Mouse (Mus musculus): ENCODE measurements around the gene Chchd5. TPM values are rescaled to one million over a fixed set of nuclear protein-coding genes. Genes with fewer than 3 reads are reported as not detected.

Gene Chchd5
- polyA plus RNA-seq, 1 experiment from 2014 or later, result 23.8 TPM

- H3K4me2 ChIP-seq (ENCODE audit: low read length), result no peak overlapping the region
- H3K4me3 ChIP-seq (ENCODE audit: control insufficient read depth in 1 of 2, insufficient read depth in 1 of 2, low read depth in 1 of 2, low read length in 2 of 2), result no peak overlapping the region
- no peak for ATAC-seq (ENCODE audit: insufficient number of reproducible peaks, insufficient read depth, low FRiP score, low read depth)
- no peak overlapping the region for H3K27ac ChIP-seq (replicated peaks in 1 of 2; ENCODE audit: control insufficient read depth in 1 of 2, insufficient read depth in 1 of 2, low read depth in 2 of 2, low read length in 2 of 2)
- H3K4me1 ChIP-seq (ENCODE audit: control insufficient read depth in 2 of 2, insufficient read depth in 2 of 2, low read length in 2 of 2), result no peaks in the 10 kb centered on the region
- no peaks in the 10 kb centered on the region for H3K27me3 ChIP-seq (ENCODE audit: control insufficient read depth, insufficient read depth, low read length)
- no peak overlapping the region for H3K9ac ChIP-seq (ENCODE audit: low read length)
- no peaks in the 10 kb centered on the region for H3K36me3 ChIP-seq (ENCODE audit: control insufficient read depth, insufficient read depth, low read length)
- H3K9me3 ChIP-seq (ENCODE audit: control insufficient read depth, low read length), result no peaks in the 10 kb centered on the region
- WGBS, result 88% methylated on average over 9 of the region's 9 CpGs
Measured at GRCm38 (mm10) chr2:129151111-129151510, 21.6 kb downstream of the Chchd5 start.

GRCm38 (mm10) chr2:129152751-129153150 is 23.3 kb downstream of the Chchd5 start:
- Histone ChIP-seq H3K4me3 (ENCODE audit: control insufficient read depth in 1 of 2, insufficient read depth in 1 of 2, low read depth in 1 of 2, low read length in 2 of 2) (no peak overlapping the region), H3K9ac (ENCODE audit: low read length) (no peak overlapping the region), H3K9me3 (ENCODE audit: control insufficient read depth, low read length) (no peaks in the 10 kb centered on the region), H3K4me1 (ENCODE audit: control insufficient read depth in 2 of 2, insufficient read depth in 2 of 2, low read length in 2 of 2) (no peaks in the 10 kb centered on the region), H3K27me3 (ENCODE audit: control insufficient read depth, insufficient read depth, low read length) (no peaks in the 10 kb centered on the region), H3K27ac (replicated peaks in 1 of 2; ENCODE audit: control insufficient read depth in 1 of 2, insufficient read depth in 1 of 2, low read depth in 2 of 2, low read length in 2 of 2) (no peak overlapping the region), H3K36me3 (ENCODE audit: control insufficient read depth, insufficient read depth, low read length) (no peaks in the 10 kb centered on the region), H3K4me2 (ENCODE audit: low read length) (no peak overlapping the region)
- WGBS, result 72% methylated on average over 1 of the region's 1 CpGs
- ATAC-seq (ENCODE audit: insufficient number of reproducible peaks, insufficient read depth, low FRiP score, low read depth), result no peak

- Histone ChIP-seq H3K9me3 (ENCODE audit: control insufficient read depth, low read length) (0 out of 2 replicates have a peak, but pooled peaks cover 7% of the 10 kb centered on the region), H3K4me2 (ENCODE audit: low read length) (no peak overlapping the region), H3K36me3 (ENCODE audit: control insufficient read depth, insufficient read depth, low read length) (no peaks in the 10 kb centered on the region), H3K4me3 (ENCODE audit: control insufficient read depth in 1 of 2, insufficient read depth in 1 of 2, low read depth in 1 of 2, low read length in 2 of 2) (no peak overlapping the region), H3K27me3 (ENCODE audit: control insufficient read depth, insufficient read depth, low read length) (no peaks in the 10 kb centered on the region), H3K27ac (replicated peaks in 1 of 2; ENCODE audit: control insufficient read depth in 1 of 2, insufficient read depth in 1 of 2, low read depth in 2 of 2, low read length in 2 of 2) (no peak overlapping the region), H3K4me1 (ENCODE audit: control insufficient read depth in 2 of 2, insufficient read depth in 2 of 2, low read length in 2 of 2) (peaks cover 4 to 10% of the 10 kb centered on the region in 2 experiments; a peak in 2 of 4 replicates), H3K9ac (ENCODE audit: low read length) (no peak overlapping the region)
- 60% methylated on average over 5 of the region's 5 CpGs for WGBS
- ATAC-seq (ENCODE audit: insufficient number of reproducible peaks, insufficient read depth, low FRiP score, low read depth), result no peak
Measured at GRCm38 (mm10) chr2:129164815-129165214, 35.3 kb downstream of the Chchd5 start.

DNA sequence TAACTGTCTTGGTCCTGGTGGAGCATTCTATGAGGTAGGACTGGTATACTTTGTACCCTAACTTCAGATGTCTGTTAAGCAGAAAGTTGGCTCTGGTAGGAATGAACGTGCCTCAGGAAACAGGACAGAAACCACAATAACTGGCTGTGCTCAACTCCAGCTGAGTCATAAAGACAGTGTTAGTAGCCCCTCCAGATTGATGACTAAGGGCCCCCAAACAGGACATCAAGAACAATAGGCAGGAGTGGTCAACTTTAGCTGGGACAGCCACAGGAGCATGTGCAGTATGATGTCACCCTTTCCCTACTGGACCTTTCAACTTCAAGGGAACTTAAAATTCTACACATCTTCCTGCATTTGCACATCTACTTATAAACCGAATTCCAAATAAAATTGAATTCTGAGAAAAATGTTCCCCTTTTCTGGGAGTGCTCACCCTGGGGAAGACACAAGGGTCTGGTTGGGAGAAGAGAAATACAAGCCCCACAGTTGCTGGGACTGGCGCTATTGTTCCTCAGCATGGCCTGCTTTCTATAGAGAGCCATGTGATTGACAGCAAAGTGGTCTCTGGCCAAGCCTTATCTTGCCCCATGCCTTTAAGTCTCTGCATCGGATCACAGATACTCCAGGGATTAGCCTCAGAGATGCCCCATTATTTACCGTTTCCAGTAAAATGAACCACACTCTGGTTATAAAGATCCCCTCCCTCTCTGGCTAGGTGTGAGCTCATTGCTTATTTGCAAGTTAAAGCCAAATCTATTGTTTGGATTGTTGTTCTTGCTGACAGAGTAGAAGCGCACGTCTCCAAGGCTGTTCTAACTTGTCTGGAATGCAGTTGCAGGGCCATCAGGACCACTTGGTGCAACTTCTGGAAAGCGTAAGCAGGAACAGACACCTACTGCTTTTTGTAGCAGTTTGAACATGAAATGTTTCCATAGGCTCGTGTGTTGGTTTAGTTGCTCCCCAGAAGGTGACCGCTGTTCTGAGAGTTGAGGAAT is 37.3 kb downstream of the Chchd5 start:
- no peaks in the 10 kb centered on the region for H3K36me3 ChIP-seq (ENCODE audit: control insufficient read depth, insufficient read depth, low read length)
- WGBS, result 31% methylated on average over 10 of the region's 10 CpGs
- H3K4me2 ChIP-seq (ENCODE audit: low read length), result no peak overlapping the region
- no peaks in the 10 kb centered on the region for H3K27me3 ChIP-seq (ENCODE audit: control insufficient read depth, insufficient read depth, low read length)
- peaks cover 4 to 10% of the 10 kb centered on the region in 2 experiments; a peak in 2 of 4 replicates for H3K4me1 ChIP-seq (ENCODE audit: control insufficient read depth in 2 of 2, insufficient read depth in 2 of 2, low read length in 2 of 2)
- H3K27ac ChIP-seq (replicated peaks in 1 of 2; ENCODE audit: control insufficient read depth in 1 of 2, insufficient read depth in 1 of 2, low read depth in 2 of 2, low read length in 2 of 2), result peak overlapping the region; percentile 48 to 51
- H3K9me3 ChIP-seq (ENCODE audit: control insufficient read depth, low read length), result 0 out of 2 replicates have a peak, but pooled peaks cover 7% of the 10 kb centered on the region
- H3K9ac ChIP-seq (ENCODE audit: low read length), result no peak overlapping the region
- ATAC-seq (ENCODE audit: insufficient number of reproducible peaks, insufficient read depth, low FRiP score, low read depth), result peak; percentile 66
- H3K4me3 ChIP-seq (ENCODE audit: control insufficient read depth in 1 of 2, insufficient read depth in 1 of 2, low read depth in 1 of 2, low read length in 2 of 2), result no peak overlapping the region

- Histone ChIP-seq H3K4me3 (ENCODE audit: control insufficient read depth in 1 of 2, insufficient read depth in 1 of 2, low read depth in 1 of 2, low read length in 2 of 2) (no peak overlapping the region), H3K27me3 (ENCODE audit: control insufficient read depth, insufficient read depth, low read length) (no peaks in the 10 kb centered on the region), H3K27ac (replicated peaks in 1 of 2; ENCODE audit: control insufficient read depth in 1 of 2, insufficient read depth in 1 of 2, low read depth in 2 of 2, low read length in 2 of 2) (no peak overlapping the region), H3K36me3 (ENCODE audit: control insufficient read depth, insufficient read depth, low read length) (no peaks in the 10 kb centered on the region), H3K9me3 (ENCODE audit: control insufficient read depth, low read length) (0 out of 2 replicates have a peak, but pooled peaks cover 1% of the 10 kb centered on the region), H3K9ac (ENCODE audit: low read length) (no peak overlapping the region), H3K4me2 (ENCODE audit: low read length) (peak overlapping the region; percentile 34), H3K4me1 (ENCODE audit: control insufficient read depth in 2 of 2, insufficient read depth in 2 of 2, low read length in 2 of 2) (0 out of 4 replicates have a peak, but pooled peaks cover 0 to 3% of the 10 kb centered on the region in 2 experiments)
- WGBS, result 45% methylated on average over 10 of the region's 10 CpGs
- ATAC-seq (ENCODE audit: insufficient number of reproducible peaks, insufficient read depth, low FRiP score, low read depth), result no peak
Measured at GRCm38 (mm10) chr2:129173386-129173785, 43.9 kb downstream of the Chchd5 start.

DNA sequence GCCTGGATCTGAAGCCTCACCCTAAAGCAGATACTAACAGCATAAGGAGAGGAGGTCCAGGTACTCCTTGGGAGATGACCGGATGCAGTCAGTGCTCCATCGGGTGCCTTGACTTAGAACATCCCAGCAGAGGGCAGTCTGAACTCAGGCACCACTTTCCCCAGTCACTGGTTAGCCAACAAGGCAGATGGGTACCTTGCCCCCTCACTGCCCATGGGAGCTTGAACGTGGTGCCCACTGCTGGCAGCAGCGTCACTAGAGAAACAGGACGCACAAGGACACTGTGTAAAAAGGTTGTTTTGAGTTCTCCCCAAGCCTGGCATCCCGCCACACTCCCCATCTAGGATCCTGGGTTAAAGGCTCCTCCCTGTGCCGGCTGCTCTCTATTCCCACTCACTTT is 45.0 kb downstream of the Chchd5 start:
- Histone ChIP-seq H3K4me2 (ENCODE audit: low read length) (0 out of 2 replicates have a peak overlapping the region, but pooled peaks have one; percentile 16), H3K9ac (ENCODE audit: low read length) (no peak overlapping the region)
- no peak for ATAC-seq (ENCODE audit: insufficient number of reproducible peaks, insufficient read depth, low FRiP score, low read depth)

GRCm38 (mm10) chr2:129175636-129176035 is 46.1 kb downstream of the Chchd5 start:
- no peaks in the 10 kb centered on the region for H3K36me3 ChIP-seq (ENCODE audit: control insufficient read depth, insufficient read depth, low read length)
- no peak overlapping the region for H3K9ac ChIP-seq (ENCODE audit: low read length)
- no peak for ATAC-seq (ENCODE audit: insufficient number of reproducible peaks, insufficient read depth, low FRiP score, low read depth)
- H3K4me3 ChIP-seq (ENCODE audit: control insufficient read depth in 1 of 2, insufficient read depth in 1 of 2, low read depth in 1 of 2, low read length in 2 of 2), result no peak overlapping the region
- H3K27me3 ChIP-seq (ENCODE audit: control insufficient read depth, insufficient read depth, low read length), result no peaks in the 10 kb centered on the region
- no peaks in the 10 kb centered on the region for H3K9me3 ChIP-seq (ENCODE audit: control insufficient read depth, low read length)
- H3K27ac ChIP-seq (replicated peaks in 1 of 2; ENCODE audit: control insufficient read depth in 1 of 2, insufficient read depth in 1 of 2, low read depth in 2 of 2, low read length in 2 of 2), result no peak overlapping the region
- 0 out of 4 replicates have a peak, but pooled peaks cover 0 to 3% of the 10 kb centered on the region in 2 experiments for H3K4me1 ChIP-seq (ENCODE audit: control insufficient read depth in 2 of 2, insufficient read depth in 2 of 2, low read length in 2 of 2)
- WGBS, result 59% methylated on average over 2 of the region's 2 CpGs
- H3K4me2 ChIP-seq (ENCODE audit: low read length), result no peak overlapping the region

More for the DNA sequence above, 45.0 kb downstream of the Chchd5 start:
- H3K27me3 ChIP-seq (ENCODE audit: control insufficient read depth, insufficient read depth, low read length), result no peaks in the 10 kb centered on the region
- 31% methylated on average over 7 of the region's 7 CpGs for WGBS
- H3K27ac ChIP-seq (replicated peaks in 1 of 2; ENCODE audit: control insufficient read depth in 1 of 2, insufficient read depth in 1 of 2, low read depth in 2 of 2, low read length in 2 of 2), result no peak overlapping the region
- H3K9me3 ChIP-seq (ENCODE audit: control insufficient read depth, low read length), result no peaks in the 10 kb centered on the region
- H3K4me1 ChIP-seq (ENCODE audit: control insufficient read depth in 2 of 2, insufficient read depth in 2 of 2, low read length in 2 of 2), result 0 out of 4 replicates have a peak, but pooled peaks cover 0 to 3% of the 10 kb centered on the region in 2 experiments
- no peaks in the 10 kb centered on the region for H3K36me3 ChIP-seq (ENCODE audit: control insufficient read depth, insufficient read depth, low read length)
- no peak overlapping the region for H3K4me3 ChIP-seq (ENCODE audit: control insufficient read depth in 1 of 2, insufficient read depth in 1 of 2, low read depth in 1 of 2, low read length in 2 of 2)
